Mouse (Mus musculus) kidney, embryonic 16.5 days (tissue): ENCODE measurements at regions not wholly inside any gene's neighbourhood (a gene's known extent, or its start where the extent isn't known, plus 50 kb on each side); places are given as distances from the start of the nearest gene placed in this dataset.

Experiments
- ATAC-seq: fragments of 200-750 bp; cut with Nextera tagmentation; 2 replicates; pipeline ENCODE4 v1.8.0; 2017; ENCODE audit warnings: moderate TSS enrichment; ENCODE audit not compliant: low FRiP score, low TSS enrichment
- H3K27ac ChIP-seq: fragments of 300-500 bp; sonication (generic); 2 replicates; pipeline ENCODE4 v1.5.1; 2014; ENCODE audit warnings: low read length
- H3K27me3 ChIP-seq: fragments of 300-500 bp; sonication (generic); 2 replicates; pipeline ENCODE4 v1.6.1; 2014; ENCODE audit warnings: low read length, control low read depth, mixed read lengths; ENCODE audit not compliant: insufficient read depth
- H3K36me3 ChIP-seq: fragments of 300-500 bp; sonication (generic); 2 replicates; pipeline ENCODE4 v1.6.1; 2014; ENCODE audit warnings: low read length, control low read depth, mixed read lengths; ENCODE audit not compliant: insufficient read depth
- H3K4me1 ChIP-seq: fragments of 300-500 bp; sonication (generic); 2 replicates; pipeline ENCODE4 v1.6.1; 2014; ENCODE audit warnings: low read length, control low read depth, mixed read lengths; ENCODE audit not compliant: insufficient read depth
- H3K4me2 ChIP-seq: fragments of 300-500 bp; sonication (generic); replicated peaks from 2 replicates; pipeline ENCODE4 v1.6.1; 2014; ENCODE audit warnings: low read depth, low read length
- H3K4me3 ChIP-seq: fragments of 300-500 bp; sonication (generic); 2 replicates; pipeline ENCODE4 v1.5.1; 2014; ENCODE audit warnings: mild to moderate bottlenecking, low read length
- H3K9ac ChIP-seq: fragments of 300-500 bp; sonication (generic); replicated peaks from 2 replicates; pipeline ENCODE4 v1.6.1; 2014; ENCODE audit warnings: low read length
- H3K9me3 ChIP-seq: fragments of 300-500 bp; sonication (generic); 2 replicates; pipeline ENCODE4 v1.6.1; 2016; ENCODE audit warnings: low read length, control low read depth
- WGBS: fragments of 180-500 bp; shearing (Covaris S2); extraction: QIAGEN DNeasy Blood & Tissue Kit; methylation state at CpG from one replicate; pipeline ENCODE4 v1.1.7; 2014; 5-methylcytosine and 5-hydroxymethylcytosine counted together

- Histone ChIP-seq H3K9me3 (no peaks in the 10 kb centered on the region), H3K27ac (no peak overlapping the region), H3K4me1 (no peaks in the 10 kb centered on the region), H3K27me3 (peaks cover 3% of the 10 kb centered on the region; the same call in 1 of the 2 replicates), H3K4me3 (no peak overlapping the region), H3K36me3 (no peaks in the 10 kb centered on the region), H3K4me2 (no peak overlapping the region), H3K9ac (no peak overlapping the region)
- 75% methylated on average over 12 of the region's 12 CpGs for WGBS
- no peak for ATAC-seq
Measured at GRCm38 (mm10) chr1:91701475-91701874, 99.8 kb upstream of the Twist2 start.

GRCm38 (mm10) chr1:91702021-91702420 is 99.2 kb upstream of the Twist2 start:
- Histone ChIP-seq H3K9me3 (no peaks in the 10 kb centered on the region), H3K4me3 (no peak overlapping the region), H3K4me1 (no peaks in the 10 kb centered on the region), H3K4me2 (no peak overlapping the region), H3K9ac (no peak overlapping the region), H3K36me3 (no peaks in the 10 kb centered on the region), H3K27me3 (peaks cover 3% of the 10 kb centered on the region; the same call in 1 of the 2 replicates), H3K27ac (no peak overlapping the region)
- WGBS, result 80% methylated on average over 6 of the region's 6 CpGs
- no peak for ATAC-seq

- H3K36me3 ChIP-seq, result no peaks in the 10 kb centered on the region
- peaks cover 3% of the 10 kb centered on the region; the same call in 1 of the 2 replicates for H3K27me3 ChIP-seq
- H3K4me3 ChIP-seq, result no peak overlapping the region
- H3K9me3 ChIP-seq, result no peaks in the 10 kb centered on the region
- H3K4me1 ChIP-seq, result no peaks in the 10 kb centered on the region
- no peak overlapping the region for H3K9ac ChIP-seq
- H3K27ac ChIP-seq, result no peak overlapping the region
- no peak for ATAC-seq
- no peak overlapping the region for H3K4me2 ChIP-seq
Measured at GRCm38 (mm10) chr1:91702737-91703136, 98.5 kb upstream of the Twist2 start.

- H3K27ac ChIP-seq, result no peak overlapping the region
- H3K4me2 ChIP-seq, result no peak overlapping the region
- H3K4me1 ChIP-seq, result no peaks in the 10 kb centered on the region
- H3K36me3 ChIP-seq, result no peaks in the 10 kb centered on the region
- 0 out of 2 replicates have a peak, but pooled peaks cover 6% of the 10 kb centered on the region for H3K27me3 ChIP-seq
- H3K9me3 ChIP-seq, result no peaks in the 10 kb centered on the region
- no peak overlapping the region for H3K9ac ChIP-seq
- H3K4me3 ChIP-seq, result no peak overlapping the region
- no peak for ATAC-seq
- WGBS, result 90% methylated on average over 9 of the region's 9 CpGs
Measured at GRCm38 (mm10) chr1:91705451-91705850, 95.8 kb upstream of the Twist2 start.

GRCm38 (mm10) chr1:91708550-91709243 is 92.6 kb upstream of the Twist2 start:
- no peaks in the 10 kb centered on the region for H3K36me3 ChIP-seq
- no peak for ATAC-seq
- no peaks in the 10 kb centered on the region for H3K4me1 ChIP-seq
- no peaks in the 10 kb centered on the region for H3K9me3 ChIP-seq
- no peak overlapping the region for H3K4me2 ChIP-seq
- 51% methylated on average over 7 of the region's 7 CpGs for WGBS
- H3K27me3 ChIP-seq, result 0 out of 2 replicates have a peak, but pooled peaks cover 6% of the 10 kb centered on the region
- H3K4me3 ChIP-seq, result no peak overlapping the region
- H3K27ac ChIP-seq, result no peak overlapping the region
- no peak overlapping the region for H3K9ac ChIP-seq

- H3K4me3 ChIP-seq, result no peak overlapping the region
- H3K9ac ChIP-seq, result no peak overlapping the region
- H3K4me1 ChIP-seq, result no peaks in the 10 kb centered on the region
- no peak for ATAC-seq
- no peaks in the 10 kb centered on the region for H3K36me3 ChIP-seq
- no peak overlapping the region for H3K4me2 ChIP-seq
- no peaks in the 10 kb centered on the region for H3K9me3 ChIP-seq
- WGBS, result 87% methylated on average over 1 of the region's 1 CpGs
- 0 out of 2 replicates have a peak, but pooled peaks cover 6% of the 10 kb centered on the region for H3K27me3 ChIP-seq
- H3K27ac ChIP-seq, result no peak overlapping the region
Measured at GRCm38 (mm10) chr1:91709244-91709600, 92.0 kb upstream of the Twist2 start.

- H3K36me3 ChIP-seq, result no peaks in the 10 kb centered on the region
- WGBS, result 85% methylated on average over 11 of the region's 11 CpGs
- no peak overlapping the region for H3K9ac ChIP-seq
- no peak overlapping the region for H3K4me3 ChIP-seq
- no peaks in the 10 kb centered on the region for H3K9me3 ChIP-seq
- H3K4me2 ChIP-seq, result no peak overlapping the region
- H3K27me3 ChIP-seq, result peaks cover 10% of the 10 kb centered on the region; the same call in 1 of the 2 replicates
- no peak for ATAC-seq
- H3K4me1 ChIP-seq, result no peaks in the 10 kb centered on the region
- H3K27ac ChIP-seq, result no peak overlapping the region
Measured at GRCm38 (mm10) chr1:91713131-91713530, 88.1 kb upstream of the Twist2 start.

GRCm38 (mm10) chr1:91714266-91714665 is 87.0 kb upstream of the Twist2 start:
- Histone ChIP-seq H3K4me3 (no peak overlapping the region), H3K4me1 (no peaks in the 10 kb centered on the region), H3K4me2 (no peak overlapping the region), H3K27me3 (peaks cover 8% of the 10 kb centered on the region; the same call in 1 of the 2 replicates), H3K9me3 (no peaks in the 10 kb centered on the region), H3K27ac (no peak overlapping the region), H3K9ac (no peak overlapping the region), H3K36me3 (no peaks in the 10 kb centered on the region)
- 52% methylated on average over 6 of the region's 6 CpGs for WGBS
- ATAC-seq, result no peak

GRCm38 (mm10) chr1:91715341-91715740 is 85.9 kb upstream of the Twist2 start:
- Histone ChIP-seq H3K27me3 (peaks cover 4% of the 10 kb centered on the region; the same call in 1 of the 2 replicates), H3K36me3 (no peaks in the 10 kb centered on the region), H3K4me1 (no peaks in the 10 kb centered on the region), H3K9ac (no peak overlapping the region), H3K9me3 (no peaks in the 10 kb centered on the region), H3K4me3 (no peak overlapping the region), H3K27ac (no peak overlapping the region), H3K4me2 (no peak overlapping the region)
- no peak for ATAC-seq
- WGBS, result 63% methylated on average over 7 of the region's 7 CpGs

GRCm38 (mm10) chr1:91715791-91716190 is 85.5 kb upstream of the Twist2 start:
- no peak overlapping the region for H3K9ac ChIP-seq
- H3K4me3 ChIP-seq, result no peak overlapping the region
- WGBS, result 84% methylated on average over 2 of the region's 2 CpGs
- no peaks in the 10 kb centered on the region for H3K9me3 ChIP-seq
- H3K27me3 ChIP-seq, result peaks cover 4% of the 10 kb centered on the region; the same call in 1 of the 2 replicates
- H3K36me3 ChIP-seq, result no peaks in the 10 kb centered on the region
- no peak overlapping the region for H3K4me2 ChIP-seq
- no peak for ATAC-seq
- no peak overlapping the region for H3K27ac ChIP-seq
- no peaks in the 10 kb centered on the region for H3K4me1 ChIP-seq
